9 mouse cellular contexts compared by ENCODE assay signal in genomic region chr12:52132256-52132655, GRCm38 (mm10). TPM values are rescaled to one million over a fixed set of nuclear protein-coding genes. Genes with fewer than 3 reads are reported as not detected.
DNase-seq lines count a peak whose midpoint lies in the region; ATAC-seq and TF ChIP-seq lines count a peak whose summit lies in the region.
"Had no signal": no experiment of that assay in that cellular context is flagged by ENCODE, and none has a peak within 500 bp of the region (broad histone marks: within the 10 kb centered on the region; RNA-seq: fewer than 3 reads in every experiment).

No protein-coding gene starts in this region.

- H3K9ac ChIP-seq in forebrain, postnatal 0 days, result no peak overlapping the region
- no peak overlapping the region for H3K9ac ChIP-seq in kidney, embryonic 15.5 days
- H3K9ac ChIP-seq in midbrain, embryonic 16.5 days (ENCODE audit: low read depth, low read length), result 0 out of 2 replicates have a peak overlapping the region, but pooled peaks have one; percentile 10
- H3K9ac ChIP-seq: liver, embryonic 13.5 days had no signal

- no peak overlapping the region for H3K27ac ChIP-seq in forebrain, postnatal 0 days (ENCODE audit: low read depth, low read length)
- no peak overlapping the region for H3K27ac ChIP-seq in kidney, embryonic 15.5 days
- no peak overlapping the region for H3K27ac ChIP-seq in midbrain, embryonic 16.5 days (ENCODE audit: low read length)
- H3K27ac ChIP-seq: liver, embryonic 13.5 days had no signal

- no peaks in the 10 kb centered on the region for H3K36me3 ChIP-seq in forebrain, postnatal 0 days (ENCODE audit: insufficient read depth)
- no peaks in the 10 kb centered on the region for H3K36me3 ChIP-seq in kidney, embryonic 15.5 days
- no peaks in the 10 kb centered on the region for H3K36me3 ChIP-seq in midbrain, embryonic 16.5 days (ENCODE audit: control insufficient read depth, insufficient read depth, low read length)
- H3K36me3 ChIP-seq: liver, embryonic 13.5 days had no signal

- no peaks in the 10 kb centered on the region for H3K4me1 ChIP-seq in forebrain, postnatal 0 days (ENCODE audit: insufficient read depth)
- peaks cover 4% of the 10 kb centered on the region for H3K4me1 ChIP-seq in kidney, embryonic 15.5 days
- H3K4me1 ChIP-seq in midbrain, embryonic 16.5 days (ENCODE audit: control insufficient read depth, insufficient read depth, low read length), result 0 out of 2 replicates have a peak, but pooled peaks cover 2% of the 10 kb centered on the region
- H3K4me1 ChIP-seq: liver, embryonic 13.5 days had no signal

- TF ChIP-seq CTCF in forebrain, postnatal 0 days (IDR thresholded peaks at IDR 0.05; ENCODE audit: low read depth), result no peak

- intact Hi-C loops in left cerebral cortex, postnatal 25 days (cut with DNase I), result no loop called here

- ATAC-seq in forebrain, postnatal 0 days, result no peak; the same call in 1 of the 2 replicates
- no peak for ATAC-seq in kidney, embryonic 15.5 days (replicated peaks; ENCODE audit: low FRiP score)
- no peak for ATAC-seq in midbrain, embryonic 16.5 days

- H3K27me3 ChIP-seq in forebrain, postnatal 0 days (ENCODE audit: insufficient read depth, low read length), result no peaks in the 10 kb centered on the region
- H3K27me3 ChIP-seq in kidney, embryonic 15.5 days, result no peaks in the 10 kb centered on the region
- H3K27me3 ChIP-seq in midbrain, embryonic 16.5 days (ENCODE audit: control insufficient read depth, insufficient read depth, low read depth, low read length), result no peaks in the 10 kb centered on the region
- H3K27me3 ChIP-seq: liver, embryonic 13.5 days had no signal

- H3K4me3 ChIP-seq in forebrain, postnatal 0 days (ENCODE audit: low read depth, low read length), result no peak overlapping the region
- H3K4me3 ChIP-seq in kidney, embryonic 15.5 days (replicated peaks), result no peak overlapping the region
- H3K4me3 ChIP-seq in midbrain, embryonic 16.5 days (ENCODE audit: low read depth, low read length), result no peak overlapping the region
- H3K4me3 ChIP-seq: liver, embryonic 13.5 days had no signal

- H3K9me3 ChIP-seq in forebrain, postnatal 0 days (ENCODE audit: low read length), result no peaks in the 10 kb centered on the region
- H3K9me3 ChIP-seq in kidney, embryonic 15.5 days (replicated peaks), result no peaks in the 10 kb centered on the region
- H3K9me3 ChIP-seq in midbrain, embryonic 16.5 days (replicated peaks; ENCODE audit: control insufficient read depth, low read length, poor library complexity, severe bottlenecking), result no peaks in the 10 kb centered on the region
- H3K9me3 ChIP-seq: liver, embryonic 13.5 days had no signal

- DNase-seq in gastrocnemius, postnatal 10 days, result peak; percentile 40
- no peak for DNase-seq in gastrocnemius, adult 8-10 months (ENCODE audit: low spot score in 2 of 2)
- peak; percentile 54 for DNase-seq in adrenal gland, postnatal 14 days
- DNase-seq in forebrain, postnatal 0 days, result peak; percentile 27
- no peak for DNase-seq in left cerebral cortex, adult 9 months (ENCODE audit: low spot score in 2 of 2)
- no peak for DNase-seq in left cerebral cortex, postnatal 25 days (ENCODE audit: low spot score in 2 of 2)
- DNase-seq: liver, embryonic 13.5 days had no signal

- WGBS in forebrain, postnatal 0 days, result 2% methylated on average over 10 of the region's 10 CpGs
- WGBS in kidney, embryonic 15.5 days, result 7% methylated on average over 10 of the region's 10 CpGs
- 2% methylated on average over 10 of the region's 10 CpGs for WGBS in midbrain, embryonic 16.5 days

- no peak overlapping the region for H3K4me2 ChIP-seq in forebrain, postnatal 0 days (ENCODE audit: low read depth)
- peak overlapping the region; percentile 24 for H3K4me2 ChIP-seq in kidney, embryonic 15.5 days
- peak overlapping the region; percentile 39 for H3K4me2 ChIP-seq in midbrain, embryonic 16.5 days (ENCODE audit: low read length)
- H3K4me2 ChIP-seq: liver, embryonic 13.5 days had no signal

RNA-seq across cellular contexts. Expression of gene Nubpl, which starts 34.7 kb away (rescaled TPM):
- total RNA-seq in gastrocnemius, postnatal 10 days (2021), result 1 to 10 TPM; 4.1 to 6.0 TPM
- 1 to 10 TPM; 4.8 to 5.2 (median 5.1) TPM for total RNA-seq in gastrocnemius, adult 8-10 months (2022)
- 12.8 and 14.7 TPM in 2 replicates for total RNA-seq in adrenal gland, postnatal 14 days (2021)
- 4.9 and 5.9 TPM in 2 replicates for total RNA-seq in forebrain, postnatal 0 days (2014; rRNA removed)
- polyA plus RNA-seq in forebrain, postnatal 0 days (2015; fragmentation: Nextera tagmentation; extraction: Ambion mirVana), result 5.3 and 7.6 TPM in 2 replicates
- polyA plus RNA-seq in kidney, embryonic 15.5 days (2015; fragmentation: Nextera tagmentation; extraction: Ambion mirVana), result 14.6 and 15.7 TPM in 2 replicates
- 7.7 and 8.5 TPM in 2 replicates for polyA plus RNA-seq in midbrain, embryonic 16.5 days (2015; fragmentation: Nextera tagmentation; extraction: Ambion mirVana)
- 1 to 10 TPM; 5.1 to 6.4 TPM for total RNA-seq in left cerebral cortex, postnatal 25 days (2021)

Comparison
In these comparisons a context has a peak if more than half of its experiments do, and no peak if none do; other contexts are left out.
1. DNase-seq: peak in gastrocnemius, postnatal 10 days (single experiment), adrenal gland, postnatal 14 days (single experiment) and forebrain, postnatal 0 days (single experiment); none in gastrocnemius, adult 8-10 months (0 of 2), left cerebral cortex, adult 9 months (0 of 2) and left cerebral cortex, postnatal 25 days (0 of 2).